Mouse (Mus musculus) ES-E14 (cell line): ENCODE measurements around the gene 5730596B20Rik. TPM values are rescaled to one million over a fixed set of nuclear protein-coding genes. Genes with fewer than 3 reads are reported as not detected.

Source experiments
- DNase-seq: peaks from one replicate; pipeline ENCODE4 v3.0.0-alpha.2; 2013; ENCODE audit warnings: low read depth, low spot score
- H3K27ac ChIP-seq: 2 replicates; pipeline ENCODE4 v1.5.1; 2012; ENCODE audit warnings: low read depth, mild to moderate bottlenecking, low read length, moderate library complexity, mixed read lengths; ENCODE audit not compliant: poor library complexity, insufficient read depth, severe bottlenecking
- H3K36me3 ChIP-seq: 2 replicates; pipeline ENCODE4 v1.6.1; 2012; ENCODE audit warnings: mild to moderate bottlenecking, low read length, moderate library complexity, mixed read lengths; ENCODE audit not compliant: control insufficient read depth, poor library complexity, insufficient read depth, severe bottlenecking
- H3K4me1 ChIP-seq, 2 experiments: fragments of 150-350 bp in 1 of 2; sonication (generic) in 1 of 2; 2 replicates each; pipeline ENCODE4 v1.6.1; 2012; ENCODE audit warnings: low read length in 2 of 2, mild to moderate bottlenecking in 1 of 2, mixed read lengths in 1 of 2; ENCODE audit not compliant: control insufficient read depth in 2 of 2, insufficient read depth in 2 of 2, poor library complexity in 1 of 2
- H3K4me3 ChIP-seq, 2 experiments: fragments of 150-350 bp in 1 of 2; sonication (generic) in 1 of 2; 2 replicates each; pipeline ENCODE4 v1.5.1; 2012; ENCODE audit warnings: low read length in 2 of 2, low read depth in 1 of 2, mild to moderate bottlenecking in 1 of 2, mixed read lengths in 1 of 2; ENCODE audit not compliant: insufficient read depth in 1 of 2, poor library complexity in 1 of 2, severe bottlenecking in 1 of 2
- H3K9ac ChIP-seq: 2 replicates; pipeline ENCODE4 v1.6.1; 2012; ENCODE audit warnings: low read depth, mild to moderate bottlenecking, low read length, mixed read lengths; ENCODE audit not compliant: poor library complexity, insufficient read depth, severe bottlenecking
- H3K9me3 ChIP-seq: fragments of 150-350 bp; sonication (generic); 2 replicates; pipeline ENCODE4 v1.6.1; 2012; ENCODE audit warnings: low read depth, mild to moderate bottlenecking, low read length; ENCODE audit not compliant: control insufficient read depth, insufficient read depth
- CHD2 ChIP-seq: IDR thresholded peaks from 2 replicates; pipeline ENCODE4 v1.6.1; 2014; ENCODE audit warnings: mild to moderate bottlenecking, low read depth, low read length, inconsistent platforms
- HCFC1 ChIP-seq: IDR thresholded peaks from 2 replicates; pipeline ENCODE4 v1.6.1; 2012; ENCODE audit warnings: low read length, inconsistent platforms, borderline replicate concordance; ENCODE audit not compliant: insufficient read depth
- MAFK ChIP-seq: IDR thresholded peaks from 2 replicates; pipeline ENCODE4 v1.6.1; 2014; ENCODE audit warnings: mild to moderate bottlenecking, low read depth, low read length, inconsistent platforms; ENCODE audit not compliant: insufficient read depth
- ZC3H11A ChIP-seq: IDR thresholded peaks from 2 replicates; pipeline ENCODE4 v1.6.1; 2012; ENCODE audit warnings: low read depth, mild to moderate bottlenecking, inconsistent platforms, low read length, borderline replicate concordance
- ZNF384 ChIP-seq: IDR thresholded peaks from 2 replicates; pipeline ENCODE4 v1.6.1; 2012; ENCODE audit warnings: low read depth, low read length, inconsistent platforms
- in situ Hi-C, 2 experiments: fragments of 600-800 bp; cut with MboI; formaldehyde crosslinking; loops; one replicate each; pipeline ENCODE4 v1.15.1; 2025; ENCODE audit warnings: low sequenced_read_pairs in 2 of 2, inconsistent platforms in 1 of 2; ENCODE audit not compliant: unreplicated experiment in 2 of 2
- total RNA-seq: library from RNA; depleted of rRNA; stranded (reverse); fragments of 300-350 nt; gene quantifications from 2 replicates; pipeline ENCODE4 v1.2.3, GENCODE M21; 2012

The 5730596B20Rik gene
- total RNA-seq, 1 experiment = 0.18 TPM

GRCm38 (mm10) chr6:52158276-52159051 lies 18.8 kb upstream of the 5730596B20Rik start, which contains the start of gene Hoxa1:
TSS of gene Hoxa1 (minus strand) at chr6:52158317.
- peak within 1 kb of the TSS; percentile 78 to 90 for H3K4me3 ChIP-seq
- no peaks in the 10 kb centered on the region for H3K36me3 ChIP-seq
- no peaks in the 10 kb centered on the region for H3K9me3 ChIP-seq
- no peak within 1 kb of the TSS for H3K27ac ChIP-seq
- TF ChIP-seq HCFC1 (no peak; the same call in 1 of the 2 replicates), CHD2 (no peak), MAFK (no peak), ZNF384 (no peak)
- in situ Hi-C loops = no loop called here
- peak within 1 kb of the TSS; percentile 78 for H3K9ac ChIP-seq
- H3K4me1 ChIP-seq = peaks cover 4 to 20% of the 10 kb centered on the region in 2 experiments; a peak in 1 of 4 replicates
- DNase-seq = peak; percentile 89

DNA sequence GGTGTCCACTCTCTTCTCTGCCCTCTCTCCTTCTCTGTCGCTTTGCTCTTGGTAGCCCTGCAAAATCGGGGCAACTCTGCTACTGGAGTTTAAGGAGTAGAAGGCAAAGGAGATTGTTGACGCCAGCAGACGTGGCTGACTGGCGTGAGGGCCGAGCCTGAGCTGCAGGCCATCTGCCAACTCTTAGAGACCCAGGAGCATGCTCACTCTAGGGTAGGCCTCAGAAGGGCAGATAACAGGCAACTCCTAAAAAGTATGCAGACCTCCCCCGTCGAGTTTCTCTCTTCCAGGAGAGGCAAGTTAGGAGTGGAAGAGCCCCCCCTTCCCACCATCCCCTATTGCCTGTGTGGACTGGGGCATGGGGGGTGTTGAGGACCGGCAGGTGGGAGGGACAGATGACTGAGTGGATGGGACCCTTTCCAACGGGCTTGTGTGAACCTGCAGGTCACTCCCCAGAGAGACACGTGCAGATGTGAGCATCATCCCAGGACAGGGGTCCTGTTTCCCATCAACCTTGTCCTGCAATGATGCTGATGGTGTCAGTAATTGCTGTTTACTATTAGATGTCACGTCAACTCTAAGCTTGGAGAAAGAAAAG lies 18.0 kb upstream of the 5730596B20Rik start:
- no peak for TF ChIP-seq MAFK
- H3K4me1 ChIP-seq = peaks cover 4 to 22% of the 10 kb centered on the region in 2 experiments; a peak in 1 of 4 replicates
- in situ Hi-C loops = no loop called here
- peak overlapping the region; percentile 78 to 90 for H3K4me3 ChIP-seq
- peak overlapping the region; percentile 23; the same call in 1 of the 2 replicates for H3K9ac ChIP-seq
- no peak for DNase-seq
- no peaks in the 10 kb centered on the region for H3K9me3 ChIP-seq
- no peaks in the 10 kb centered on the region for H3K36me3 ChIP-seq
- no peak overlapping the region for H3K27ac ChIP-seq

DNA sequence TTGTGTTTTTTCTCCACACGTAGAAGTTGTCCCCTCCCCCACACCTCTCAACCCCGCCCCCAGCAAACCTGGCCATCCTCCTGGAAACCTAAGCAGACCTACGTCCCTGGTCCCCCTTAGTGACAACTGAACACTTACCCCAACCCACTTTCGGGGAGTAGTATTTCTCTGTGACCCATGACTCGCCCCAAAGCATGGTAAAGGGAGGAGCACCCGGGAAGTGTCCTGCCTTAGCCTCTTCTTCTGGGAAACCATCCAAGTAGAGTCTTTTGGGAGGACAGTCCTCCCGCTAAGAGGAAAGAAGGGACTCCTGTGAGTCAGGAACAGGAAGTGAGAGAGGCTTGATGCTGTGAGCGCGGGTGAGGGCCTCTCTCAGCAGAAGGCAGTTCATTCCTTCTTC lies 17.3 kb upstream of the 5730596B20Rik start:
- Histone ChIP-seq H3K27ac (no peak overlapping the region), H3K9ac (no peak overlapping the region), H3K36me3 (no peaks in the 10 kb centered on the region), H3K4me3 (no peak overlapping the region), H3K9me3 (no peaks in the 10 kb centered on the region), H3K4me1 (peaks cover 4 to 23% of the 10 kb centered on the region in 2 experiments; a peak in 1 of 4 replicates)
- in situ Hi-C loops = loop anchor here (10.0 kb wide), 3 partner anchors 65 to 985 kb away; partner anchors contain the start of genes Hoxa7 (in 2 of the 2) and Evx1 (in 1 of the 2)
- no peak for DNase-seq
- TF ChIP-seq CHD2 (no peak), HCFC1 (no peak)

DNA sequence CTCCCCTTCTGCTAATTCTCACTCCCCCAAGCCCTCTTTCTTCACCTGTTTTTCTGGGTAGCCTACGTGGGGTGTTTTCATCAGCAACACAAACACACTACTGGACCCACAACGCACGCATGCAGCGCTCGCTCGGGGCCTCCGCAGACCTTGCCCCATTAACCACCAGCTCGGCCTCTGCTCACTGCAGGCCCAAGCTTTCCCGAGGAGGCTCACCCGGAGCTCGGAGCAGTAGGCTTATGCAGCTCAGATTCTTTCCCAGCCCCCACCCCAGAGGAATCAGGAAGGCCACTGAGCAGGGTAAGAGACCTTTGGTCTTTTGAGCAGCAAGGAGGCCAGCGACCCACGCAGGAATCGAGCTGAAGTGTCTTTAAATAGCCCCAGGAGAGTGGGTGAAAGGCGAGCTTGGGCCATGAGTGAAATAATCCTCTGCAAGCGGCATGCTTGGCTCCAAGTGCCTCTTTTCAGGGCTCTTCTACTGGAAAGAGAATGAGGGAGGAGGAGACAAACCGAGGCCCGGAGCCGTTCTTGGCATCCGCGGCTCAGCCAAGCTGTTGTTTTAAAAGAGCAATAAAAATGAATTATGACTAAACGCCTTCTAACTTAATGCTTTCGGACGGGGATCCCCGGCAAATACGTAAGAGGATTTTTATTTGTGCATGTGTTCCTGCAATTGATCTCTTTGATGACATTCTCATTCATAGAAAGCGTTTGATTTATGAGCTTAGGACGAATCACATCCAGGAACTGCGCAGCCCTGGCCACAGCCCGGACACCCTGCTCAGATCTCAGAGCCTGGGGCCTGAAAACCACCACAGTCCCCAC lies 16.6 kb upstream of the 5730596B20Rik start:
- DNase-seq = no peak
- in situ Hi-C loops = loop anchor here (10.0 kb wide), 3 partner anchors 64 to 986 kb away; partner anchors contain the start of genes Hoxa7 (in 2 of the 2) and Evx1 (in 1 of the 2)
- Histone ChIP-seq H3K4me3 (no peak overlapping the region), H3K4me1 (peaks cover 4 to 24% of the 10 kb centered on the region in 2 experiments; a peak in 1 of 4 replicates), H3K9me3 (no peaks in the 10 kb centered on the region), H3K27ac (no peak overlapping the region), H3K9ac (no peak overlapping the region), H3K36me3 (no peaks in the 10 kb centered on the region)
- no peak for TF ChIP-seq ZC3H11A
- TF ChIP-seq HCFC1 = no peak
- no peak for TF ChIP-seq MAFK
- no peak for TF ChIP-seq ZNF384
- no peak for TF ChIP-seq CHD2
